Mouse (Mus musculus) neutrophil, adult 83 days (primary cell): ENCODE data around the gene Fbrsl1. TPM values are rescaled to one million over a fixed set of nuclear protein-coding genes. Genes with fewer than 3 reads are reported as not detected.

Source experiments
- total RNA-seq, 2 experiments: library from RNA; stranded (reverse); gene quantifications; one replicate each; pipeline ENCODE4 v1.2.4; 2023

Fbrsl1 gene
- 10 to 100 TPM; 65.2 to 94.8 TPM for total RNA-seq

DNA sequence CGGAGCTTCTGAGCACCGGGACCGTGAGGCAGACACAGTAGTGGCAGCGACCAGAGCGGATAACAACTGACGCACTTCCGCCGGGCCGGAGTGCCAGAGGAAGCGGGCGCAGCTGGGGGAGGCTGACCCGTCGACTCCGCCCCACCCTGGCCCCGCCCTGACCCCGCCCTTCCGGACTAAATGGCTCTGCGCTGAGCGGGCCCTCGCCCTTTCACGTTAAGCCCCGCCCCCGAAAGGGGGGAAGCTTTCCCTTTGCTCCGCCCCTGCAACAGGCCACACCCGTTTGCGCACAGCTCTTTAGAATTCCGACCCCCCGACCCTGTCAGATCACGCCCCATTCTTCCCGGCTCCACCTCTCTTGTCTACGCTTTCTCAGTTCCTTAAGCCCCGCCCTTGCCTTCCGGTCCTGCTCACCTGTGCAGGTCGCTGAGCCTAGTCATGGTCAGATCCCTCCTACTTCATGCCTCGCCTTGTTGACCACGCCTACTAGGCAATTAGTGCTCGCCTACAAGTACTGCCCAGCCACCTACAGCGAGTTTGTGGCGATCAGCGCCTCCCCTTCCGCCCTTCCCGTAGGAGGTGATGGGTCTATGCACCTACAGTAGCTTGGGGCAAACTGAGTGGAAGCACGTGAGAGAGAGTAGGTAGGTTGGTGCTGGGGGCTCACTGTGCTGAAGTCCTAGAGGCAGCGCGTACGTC lies at the start of gene Fbrsl1:
Fbrsl1 (minus strand) TSS at position 68 of the 699 bp plus-strand sequence.

DNA sequence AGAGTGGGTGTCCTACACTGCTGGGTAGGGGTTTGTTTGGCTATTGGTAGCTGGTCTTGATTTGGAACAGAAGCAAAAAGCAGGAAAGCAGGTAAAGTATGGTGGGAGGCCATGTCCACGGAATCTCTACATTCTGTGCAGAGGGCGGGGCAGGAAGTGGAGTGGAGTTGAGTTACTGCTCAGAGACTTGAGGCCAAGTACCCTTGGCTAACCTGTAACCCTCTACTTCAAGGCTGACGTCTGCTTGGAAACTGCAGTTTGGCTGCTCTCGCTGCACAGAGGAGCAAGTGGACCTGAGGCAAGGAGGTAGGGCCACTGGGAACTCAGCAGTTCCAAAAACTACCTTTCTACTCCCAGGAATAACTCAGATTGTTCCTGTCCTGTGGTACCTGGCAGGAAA lies 103.8 kb downstream of the Fbrsl1 start, which contains the start of gene Lrcol1:
Lrcol1 (plus strand) TSS at position 207 of the 400 bp plus-strand sequence.

DNA sequence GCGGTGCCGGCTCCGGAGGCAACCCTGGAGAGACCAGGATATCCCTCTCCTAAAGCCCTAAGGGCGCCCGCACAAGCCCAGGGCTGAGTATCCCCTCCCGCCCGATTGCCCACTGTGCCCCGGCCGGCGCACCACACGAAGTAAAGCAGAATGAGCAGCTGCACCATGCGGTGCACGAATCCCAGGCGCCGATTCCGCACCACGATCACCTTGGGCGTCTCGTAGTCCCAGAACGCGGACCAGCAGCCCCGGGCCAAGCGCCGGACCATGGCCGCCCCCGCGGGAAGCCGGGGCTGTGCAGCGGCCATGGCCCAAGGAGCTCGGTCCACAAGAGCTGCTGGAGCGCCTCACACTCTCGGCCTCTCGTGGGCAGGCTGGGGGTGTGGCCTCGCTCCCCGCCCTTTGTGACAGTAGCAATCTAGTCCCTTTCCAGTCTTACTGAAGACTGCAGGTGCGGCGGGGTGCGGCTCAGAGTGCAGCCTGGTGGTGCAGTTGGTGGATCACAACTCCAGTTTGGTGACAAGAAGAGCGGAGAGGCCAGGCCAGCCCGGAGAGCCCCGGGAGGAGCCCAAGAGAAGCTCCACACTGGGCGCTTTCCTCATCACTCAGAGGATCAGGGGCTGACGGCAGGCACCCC lies 105.5 kb downstream of the Fbrsl1 start, which contains the start of gene P2rx2:
P2rx2 (minus strand) TSS at position 565 of the 637 bp plus-strand sequence.

Other genes starting within 250 kb of the Fbrsl1 start
- 10 to 100 TPM; 47.5 to 51.2 TPM for gene Ankle2, start 217.5 kb downstream of the Fbrsl1 start, total RNA-seq
- gene Pgam5, start 178.6 kb downstream of the Fbrsl1 start, total RNA-seq: 10 to 100 TPM; 11.6 to 14.8 TPM
- gene Pxmp2, start 162.3 kb downstream of the Fbrsl1 start, total RNA-seq: 1 to 10 TPM; 3.3 to 8.3 TPM
- gene Pole, start 162.2 kb downstream of the Fbrsl1 start, total RNA-seq: 10 to 100 TPM; 29.1 to 30.9 TPM
- not detected for gene P2rx2, start 105.3 kb downstream of the Fbrsl1 start, total RNA-seq
- not detected for gene Lrcol1, start 103.8 kb downstream of the Fbrsl1 start, total RNA-seq
- 1 to 10 TPM; 5.9 to 6.4 TPM for gene Galnt9, start 95.9 kb upstream of the Fbrsl1 start, total RNA-seq
- 10 to 100 TPM; 23.0 to 23.7 TPM for gene Noc4l, start 204.9 kb upstream of the Fbrsl1 start, total RNA-seq
- gene Ddx51, start 204.9 kb upstream of the Fbrsl1 start, total RNA-seq: 10 to 100 TPM; 13.9 to 15.8 TPM